27 mouse cellular contexts compared by ENCODE assay signal in genomic region chr6:90306315-90306975, GRCm38 (mm10). TPM values are rescaled to one million over a fixed set of nuclear protein-coding genes. Genes with fewer than 3 reads are reported as not detected.
DNase-seq lines count a peak whose midpoint lies in the region; ATAC-seq and TF ChIP-seq lines count a peak whose summit lies in the region.
"Had no signal": no experiment of that assay in that cellular context is flagged by ENCODE, and none has a peak within 500 bp of the region (broad histone marks: within the 10 kb centered on the region; RNA-seq: fewer than 3 reads in every experiment).

No protein-coding gene starts in this region.

- H3K36me3 ChIP-seq in forebrain, embryonic 10.5 days (replicated peaks) = no peaks in the 10 kb centered on the region
- H3K36me3 ChIP-seq in forebrain, embryonic 11.5 days (ENCODE audit: control insufficient read depth, insufficient read depth, low read length) = no peaks in the 10 kb centered on the region
- no peaks in the 10 kb centered on the region for H3K36me3 ChIP-seq in testis, adult 2 months (ENCODE audit: control insufficient read depth, insufficient read depth, low read length)
- H3K36me3 ChIP-seq in liver, embryonic 14.5 days (replicated peaks; ENCODE audit: control insufficient read depth, insufficient read depth, low read depth) = no peaks in the 10 kb centered on the region
- no peaks in the 10 kb centered on the region for H3K36me3 ChIP-seq in hindbrain, embryonic 14.5 days (replicated peaks; ENCODE audit: control insufficient read depth, insufficient read depth)
- H3K36me3 ChIP-seq: embryonic facial prominence, embryonic 12.5 days; G1E; heart, embryonic 12.5 days had no signal

- no peak for TF ChIP-seq CTCF in testis, adult 2 months (IDR thresholded peaks at IDR 0.05; ENCODE audit: control insufficient read depth, insufficient read depth, insufficient replicate concordance, low read depth, low read length)
- no peak for TF ChIP-seq CTCF in liver, embryonic 14.5 days (IDR thresholded peaks at IDR 0.05; ENCODE audit: low read depth)

- no peaks in the 10 kb centered on the region for H3K4me1 ChIP-seq in forebrain, embryonic 10.5 days
- H3K4me1 ChIP-seq in forebrain, embryonic 11.5 days (replicated peaks; ENCODE audit: control insufficient read depth, insufficient read depth, low read length) = no peaks in the 10 kb centered on the region
- peaks cover 8% of the 10 kb centered on the region for H3K4me1 ChIP-seq in testis, adult 2 months (ENCODE audit: control insufficient read depth, insufficient read depth, low read length)
- no peaks in the 10 kb centered on the region; a peak in 1 of 4 replicates for H3K4me1 ChIP-seq in liver, embryonic 14.5 days (replicated peaks; ENCODE audit: control insufficient read depth in 2 of 2, insufficient read depth in 2 of 2, low read length in 1 of 2)
- no peaks in the 10 kb centered on the region for H3K4me1 ChIP-seq in hindbrain, embryonic 14.5 days (replicated peaks; ENCODE audit: control insufficient read depth, insufficient read depth, low read length)
- H3K4me1 ChIP-seq: embryonic facial prominence, embryonic 12.5 days; forebrain, embryonic 13.5 days; heart, embryonic 12.5 days had no signal

- no peak for ATAC-seq in forebrain, embryonic 11.5 days (replicated peaks; ENCODE audit: low FRiP score)
- peak; percentile 45 for ATAC-seq in liver, embryonic 14.5 days (ENCODE audit: insufficient read depth)
- 0 out of 2 replicates have a peak, but pooled peaks have one; percentile 14 for ATAC-seq in megakaryocyte progenitor cell, adult 5-6 weeks (replicated peaks; ENCODE audit: poor library complexity)
- no peak for ATAC-seq in hindbrain, embryonic 14.5 days (ENCODE audit: low FRiP score)
- ATAC-seq: CD4-positive, CD25-positive, alpha-beta regulatory T cell, adult 4 months; forebrain, embryonic 13.5 days; forebrain, postnatal 0 days had no signal

- no peak for TF ChIP-seq POLR2A in testis, adult 2 months (IDR thresholded peaks at IDR 0.05; ENCODE audit: control insufficient read depth, low read depth, low read length)

- no peak overlapping the region for H3K27ac ChIP-seq in forebrain, embryonic 10.5 days
- H3K27ac ChIP-seq in forebrain, embryonic 11.5 days (ENCODE audit: low read depth, low read length) = no peak overlapping the region
- no peak overlapping the region for H3K27ac ChIP-seq in testis, adult 2 months (ENCODE audit: control insufficient read depth, insufficient read depth, low read depth, low read length)
- H3K27ac ChIP-seq in liver, embryonic 14.5 days = no peak overlapping the region
- no peak overlapping the region for H3K27ac ChIP-seq in hindbrain, embryonic 14.5 days
- H3K27ac ChIP-seq: embryonic facial prominence, embryonic 12.5 days; forebrain, embryonic 13.5 days had no signal

- WGBS in forebrain, embryonic 10.5 days = 85% methylated on average over 6 of the region's 6 CpGs
- WGBS in forebrain, embryonic 11.5 days = 81% methylated on average over 6 of the region's 6 CpGs
- 64% methylated on average over 6 of the region's 6 CpGs for WGBS in liver, embryonic 14.5 days (ENCODE audit: insufficient replicate concordance)
- 86% methylated on average over 6 of the region's 6 CpGs for WGBS in hindbrain, embryonic 14.5 days

- TF ChIP-seq EP300 in liver, embryonic 14.5 days (IDR thresholded peaks at IDR 0.05; ENCODE audit: low read depth) = no peak

- H3K4me3 ChIP-seq in forebrain, embryonic 10.5 days = no peak overlapping the region
- no peak overlapping the region for H3K4me3 ChIP-seq in forebrain, embryonic 11.5 days (ENCODE audit: low read depth, low read length)
- H3K4me3 ChIP-seq in testis, adult 2 months (ENCODE audit: control insufficient read depth, low read depth, low read length) = peak overlapping the region; percentile 1; the same call in 1 of the 2 replicates
- no peak overlapping the region for H3K4me3 ChIP-seq in liver, embryonic 14.5 days (ENCODE audit: insufficient read depth in 1 of 2, low read depth in 2 of 2, low read length in 2 of 2)
- H3K4me3 ChIP-seq in hindbrain, embryonic 14.5 days (replicated peaks; ENCODE audit: low read length) = no peak overlapping the region
- H3K4me3 ChIP-seq: embryonic facial prominence, embryonic 12.5 days; forebrain, embryonic 13.5 days; heart, embryonic 12.5 days had no signal

- peaks cover 28% of the 10 kb centered on the region for H3K9me3 ChIP-seq in forebrain, embryonic 10.5 days
- H3K9me3 ChIP-seq in forebrain, embryonic 11.5 days (ENCODE audit: control insufficient read depth, low read length) = no peaks in the 10 kb centered on the region
- no peaks in the 10 kb centered on the region for H3K9me3 ChIP-seq in liver, embryonic 14.5 days (ENCODE audit: control insufficient read depth, low read length)
- peaks cover 11% of the 10 kb centered on the region; the same call in 1 of the 2 replicates for H3K9me3 ChIP-seq in hindbrain, embryonic 14.5 days (ENCODE audit: control insufficient read depth, low read length)
- H3K9me3 ChIP-seq: G1E had no signal

- H3K4me2 ChIP-seq in forebrain, embryonic 11.5 days (ENCODE audit: low read depth, low read length, severe bottlenecking) = no peak overlapping the region
- no peak overlapping the region for H3K4me2 ChIP-seq in liver, embryonic 14.5 days (ENCODE audit: low read depth)
- no peak overlapping the region for H3K4me2 ChIP-seq in hindbrain, embryonic 14.5 days (replicated peaks)
- H3K4me2 ChIP-seq: embryonic facial prominence, embryonic 12.5 days; forebrain, embryonic 13.5 days; heart, embryonic 12.5 days had no signal

- H3K27me3 ChIP-seq in forebrain, embryonic 10.5 days (ENCODE audit: poor library complexity, severe bottlenecking) = no peaks in the 10 kb centered on the region
- H3K27me3 ChIP-seq in forebrain, embryonic 11.5 days (ENCODE audit: control insufficient read depth, insufficient read depth, low read length) = no peaks in the 10 kb centered on the region
- no peaks in the 10 kb centered on the region for H3K27me3 ChIP-seq in testis, adult 2 months (ENCODE audit: control insufficient read depth, insufficient read depth, low read length)
- no peaks in the 10 kb centered on the region for H3K27me3 ChIP-seq in liver, embryonic 14.5 days (ENCODE audit: control insufficient read depth, insufficient read depth, low read length)
- H3K27me3 ChIP-seq in hindbrain, embryonic 14.5 days (ENCODE audit: control insufficient read depth, insufficient read depth, low read length) = no peaks in the 10 kb centered on the region
- H3K27me3 ChIP-seq: embryonic facial prominence, embryonic 12.5 days; forebrain, embryonic 13.5 days had no signal

- peak; percentile 3 for DNase-seq in forebrain, embryonic 10.5 days (ENCODE audit: extremely low spot score, low spot score)
- DNase-seq in forebrain, embryonic 11.5 days (ENCODE audit: low spot score) = no peak
- DNase-seq in testis, postnatal 14 days (ENCODE audit: low spot score) = no peak
- no peak for DNase-seq in liver, embryonic 14.5 days (ENCODE audit: low read depth in 3 of 3, low spot score in 3 of 3)
- DNase-seq in hindbrain, embryonic 14.5 days (ENCODE audit: low spot score) = no peak
- DNase-seq in ovary, adult 18-20 months (ENCODE audit: low spot score) = no peak
- DNase-seq: adrenal gland, postnatal 14 days; B cell, adult 2 months; cerebellum, adult 11-12 months; cerebellum, adult 9-10 months; cerebellum, postnatal 25 days; forebrain, postnatal 0 days; gastrocnemius, postnatal 14 days; heart, postnatal 36 days had no signal

- H3K9ac ChIP-seq in forebrain, embryonic 11.5 days (ENCODE audit: low read length) = no peak overlapping the region
- no peak overlapping the region for H3K9ac ChIP-seq in liver, embryonic 14.5 days (replicated peaks)
- H3K9ac ChIP-seq in hindbrain, embryonic 14.5 days = no peak overlapping the region
- H3K9ac ChIP-seq: embryonic facial prominence, embryonic 12.5 days; forebrain, embryonic 13.5 days; forebrain, postnatal 0 days; heart, embryonic 12.5 days had no signal

RNA-seq across cellular contexts. Expression of gene BC048671, which starts 5.4 kb away (rescaled TPM):
- not detected in 2 replicates for polyA plus RNA-seq in forebrain, embryonic 10.5 days (2016; fragmentation: Nextera tagmentation; extraction: Ambion mirVana)
- polyA plus RNA-seq in forebrain, embryonic 11.5 days (2014; fragmentation: Nextera tagmentation; extraction: Ambion mirVana) = not detected in 2 replicates
- polyA plus RNA-seq in testis, adult 2 months (2012; rRNA removed) = 387 and 412 TPM in 2 replicates
- not detected in 2 replicates for polyA plus RNA-seq in liver, embryonic 14.5 days (2012; rRNA removed)
- polyA plus RNA-seq in liver, embryonic 14.5 days (2014; fragmentation: Nextera tagmentation; extraction: Ambion mirVana) = not detected in 2 replicates
- total RNA-seq in megakaryocyte progenitor cell, adult 5-6 weeks (2015) = not detected in 2 replicates
- total RNA-seq in megakaryocyte progenitor cell, adult 5-6 weeks (2017) = not detected in 2 replicates
- not detected in 2 replicates for polyA plus RNA-seq in hindbrain, embryonic 14.5 days (2014; fragmentation: Nextera tagmentation; extraction: Ambion mirVana)
- total RNA-seq: adrenal gland, adult 18-20 months; adrenal gland, postnatal 14 days; forebrain, postnatal 0 days; G1E; gastrocnemius, adult 18-20 months; gastrocnemius, postnatal 14 days; heart, adult 8-10 months; heart, postnatal 36 days had no signal
- polyA plus RNA-seq: CD4-positive, CD25-positive, alpha-beta regulatory T cell, adult 4 months; cortical plate, adult 2 months; embryonic facial prominence, embryonic 12.5 days; forebrain, embryonic 13.5 days; forebrain, postnatal 0 days; G1E; heart, embryonic 12.5 days; heart, embryonic 16.5 days; hindbrain, embryonic 11.5 days had no signal

RNA-seq across cellular contexts. Expression of gene Chst13, which starts 18.5 kb away (rescaled TPM):
- polyA plus RNA-seq in forebrain, embryonic 10.5 days (2016; fragmentation: Nextera tagmentation; extraction: Ambion mirVana) = not detected in 2 replicates
- 0.15 TPM in 1 of 2 replicates, not detected in the other for polyA plus RNA-seq in forebrain, embryonic 11.5 days (2014; fragmentation: Nextera tagmentation; extraction: Ambion mirVana)
- polyA plus RNA-seq in testis, adult 2 months (2012; rRNA removed) = 1.9 and 2.7 TPM in 2 replicates
- 9.0 and 9.1 TPM in 2 replicates for polyA plus RNA-seq in liver, embryonic 14.5 days (2012; rRNA removed)
- 14.3 and 14.6 TPM in 2 replicates for polyA plus RNA-seq in liver, embryonic 14.5 days (2014; fragmentation: Nextera tagmentation; extraction: Ambion mirVana)
- 17.3 and 20.7 TPM in 2 replicates for total RNA-seq in megakaryocyte progenitor cell, adult 5-6 weeks (2015)
- 10.9 and 11.3 TPM in 2 replicates for total RNA-seq in megakaryocyte progenitor cell, adult 5-6 weeks (2017)
- not detected in 2 replicates for polyA plus RNA-seq in hindbrain, embryonic 14.5 days (2014; fragmentation: Nextera tagmentation; extraction: Ambion mirVana)
- total RNA-seq: adrenal gland, adult 18-20 months; forebrain, postnatal 0 days; gastrocnemius, adult 18-20 months; heart, postnatal 36 days had no signal
- polyA plus RNA-seq: CD4-positive, CD25-positive, alpha-beta regulatory T cell, adult 4 months; forebrain, embryonic 13.5 days; forebrain, postnatal 0 days; heart, embryonic 16.5 days; hindbrain, embryonic 11.5 days had no signal

RNA-seq across cellular contexts. Expression of gene Uroc1, which starts 26.6 kb away (rescaled TPM):
- polyA plus RNA-seq in forebrain, embryonic 10.5 days (2016; fragmentation: Nextera tagmentation; extraction: Ambion mirVana) = not detected in 2 replicates
- not detected in 2 replicates for polyA plus RNA-seq in forebrain, embryonic 11.5 days (2014; fragmentation: Nextera tagmentation; extraction: Ambion mirVana)
- polyA plus RNA-seq in testis, adult 2 months (2012; rRNA removed) = not detected in 2 replicates
- polyA plus RNA-seq in liver, embryonic 14.5 days (2012; rRNA removed) = 14.6 and 17.5 TPM in 2 replicates
- 9.6 and 11.5 TPM in 2 replicates for polyA plus RNA-seq in liver, embryonic 14.5 days (2014; fragmentation: Nextera tagmentation; extraction: Ambion mirVana)
- total RNA-seq in megakaryocyte progenitor cell, adult 5-6 weeks (2015) = not detected in 2 replicates
- total RNA-seq in megakaryocyte progenitor cell, adult 5-6 weeks (2017) = not detected in 2 replicates
- polyA plus RNA-seq in hindbrain, embryonic 14.5 days (2014; fragmentation: Nextera tagmentation; extraction: Ambion mirVana) = not detected in 2 replicates
- total RNA-seq: forebrain, postnatal 0 days; G1E; gastrocnemius, postnatal 14 days; heart, adult 8-10 months; heart, postnatal 36 days had no signal
- polyA plus RNA-seq: CD4-positive, CD25-positive, alpha-beta regulatory T cell, adult 4 months; embryonic facial prominence, embryonic 12.5 days; forebrain, embryonic 13.5 days; forebrain, postnatal 0 days; G1E; heart, embryonic 12.5 days; hindbrain, embryonic 11.5 days had no signal

Comparison
In these comparisons a context has a peak if more than half of its experiments do, and no peak if none do; other contexts are left out.
1. ATAC-seq: peak in liver, embryonic 14.5 days (single experiment) and megakaryocyte progenitor cell, adult 5-6 weeks (single experiment); none in forebrain, embryonic 11.5 days (single experiment) and hindbrain, embryonic 14.5 days (single experiment).
2. RNA of gene BC048671, which starts 5.4 kb away (polyA plus RNA-seq): 387 to 412 TPM in testis, adult 2 months; not detected in forebrain, embryonic 10.5 days, not detected in forebrain, embryonic 11.5 days, not detected in liver, embryonic 14.5 days and not detected in hindbrain, embryonic 14.5 days; every median in the first group is over 100 times any median in the second.
3. RNA of gene Uroc1, which starts 26.6 kb away (polyA plus RNA-seq): 9.6 to 17.5 TPM in liver, embryonic 14.5 days; not detected in testis, adult 2 months, not detected in forebrain, embryonic 10.5 days, not detected in forebrain, embryonic 11.5 days and not detected in hindbrain, embryonic 14.5 days; every median in the first group is over 10 times any median in the second.